Mouse (Mus musculus) intestine, embryonic 15.5 days (tissue): ENCODE data around the gene Cyp46a1. TPM values are rescaled to one million over a fixed set of nuclear protein-coding genes. Genes with fewer than 3 reads are reported as not detected.

Experiments
- ATAC-seq: fragments of 200-750 bp; cut with Nextera tagmentation; 2 replicates; pipeline ENCODE4 v1.8.0; 2017; ENCODE audit warnings: moderate TSS enrichment, moderate library complexity
- H3K27ac ChIP-seq: fragments of 300-500 bp; sonication (generic); 2 replicates; pipeline ENCODE4 v1.5.1; 2015; ENCODE audit warnings: mild to moderate bottlenecking, inconsistent platforms
- H3K27me3 ChIP-seq: fragments of 300-500 bp; sonication (generic); replicated peaks from 2 replicates; pipeline ENCODE4 v1.6.1; 2015; ENCODE audit warnings: inconsistent platforms
- H3K36me3 ChIP-seq: fragments of 300-500 bp; sonication (generic); 2 replicates; pipeline ENCODE4 v1.6.1; 2015; ENCODE audit warnings: inconsistent platforms
- H3K4me1 ChIP-seq: fragments of 300-500 bp; sonication (generic); replicated peaks from 2 replicates; pipeline ENCODE4 v1.6.1; 2015; ENCODE audit warnings: inconsistent platforms
- H3K4me2 ChIP-seq: fragments of 300-500 bp; sonication (generic); replicated peaks from 2 replicates; pipeline ENCODE4 v1.6.1; 2015; ENCODE audit warnings: mild to moderate bottlenecking, inconsistent platforms
- H3K4me3 ChIP-seq: fragments of 300-500 bp; sonication (generic); replicated peaks from 2 replicates; pipeline ENCODE4 v1.5.1; 2015; ENCODE audit warnings: inconsistent platforms
- H3K9ac ChIP-seq: fragments of 300-500 bp; sonication (generic); 2 replicates; pipeline ENCODE4 v1.6.1; 2015; ENCODE audit warnings: inconsistent platforms
- H3K9me3 ChIP-seq: fragments of 300-500 bp; sonication (generic); 2 replicates; pipeline ENCODE4 v1.6.1; 2016; ENCODE audit warnings: inconsistent platforms
- WGBS: fragments of 180-500 bp; shearing (Covaris S2); methylation state at CpG from one replicate; pipeline ENCODE4 v1.1.7; 2015; 5-methylcytosine and 5-hydroxymethylcytosine counted together
- polyA plus RNA-seq: library from polyadenylated mRNA; unstranded; fragments of >200 nt; fragmentation: Nextera tagmentation; extraction: Ambion mirVana; gene quantifications from 2 replicates; pipeline ENCODE4 v1.2.1, GENCODE M21; 2015

The Cyp46a1 gene
- polyA plus RNA-seq, 1 experiment from 2014 or later, result 5.4 TPM

GRCm38 (mm10) chr12:108394534-108395284, 60.5 kb downstream of the Cyp46a1 start:
- Histone ChIP-seq H3K27me3 (no peaks in the 10 kb centered on the region), H3K4me2 (no peak overlapping the region), H3K36me3 (no peaks in the 10 kb centered on the region), H3K4me3 (no peak overlapping the region), H3K9me3 (no peaks in the 10 kb centered on the region), H3K27ac (no peak overlapping the region), H3K9ac (no peak overlapping the region), H3K4me1 (peaks cover 17% of the 10 kb centered on the region)
- ATAC-seq, result no peak
- WGBS, result 89% methylated on average over 17 of the region's 17 CpGs

- H3K36me3 ChIP-seq, result no peaks in the 10 kb centered on the region
- peaks cover 17% of the 10 kb centered on the region for H3K4me1 ChIP-seq
- no peak overlapping the region for H3K9ac ChIP-seq
- no peak overlapping the region for H3K27ac ChIP-seq
- H3K4me2 ChIP-seq, result no peak overlapping the region
- H3K27me3 ChIP-seq, result no peaks in the 10 kb centered on the region
- H3K4me3 ChIP-seq, result no peak overlapping the region
- 74% methylated on average over 6 of the region's 6 CpGs for WGBS
- no peak for ATAC-seq
- no peaks in the 10 kb centered on the region for H3K9me3 ChIP-seq
These were observed 61.1 kb downstream of the Cyp46a1 start for GRCm38 (mm10) chr12:108395285-108395660.

GRCm38 (mm10) chr12:108396081-108396947, 62.1 kb downstream of the Cyp46a1 start:
- Histone ChIP-seq H3K4me3 (no peak overlapping the region), H3K27me3 (no peaks in the 10 kb centered on the region), H3K9me3 (no peaks in the 10 kb centered on the region), H3K4me2 (no peak overlapping the region), H3K4me1 (peaks cover 17% of the 10 kb centered on the region), H3K27ac (no peak overlapping the region), H3K36me3 (no peaks in the 10 kb centered on the region), H3K9ac (no peak overlapping the region)
- no peak for ATAC-seq
- 84% methylated on average over 11 of the region's 11 CpGs for WGBS

- ATAC-seq, result no peak
- H3K4me2 ChIP-seq, result no peak overlapping the region
- H3K27me3 ChIP-seq, result no peaks in the 10 kb centered on the region
- 81% methylated on average over 7 of the region's 7 CpGs for WGBS
- peaks cover under 1% of the 10 kb centered on the region; the same call in 1 of the 2 replicates for H3K4me1 ChIP-seq
- H3K27ac ChIP-seq, result no peak overlapping the region
- no peaks in the 10 kb centered on the region for H3K9me3 ChIP-seq
- no peak overlapping the region for H3K9ac ChIP-seq
- no peak overlapping the region for H3K4me3 ChIP-seq
- H3K36me3 ChIP-seq, result no peaks in the 10 kb centered on the region
These were observed 64.5 kb downstream of the Cyp46a1 start for GRCm38 (mm10) chr12:108398681-108399080.

GRCm38 (mm10) chr12:108399191-108399590, 65.0 kb downstream of the Cyp46a1 start:
- ATAC-seq, result no peak
- WGBS, result 84% methylated on average over 8 of the region's 8 CpGs
- H3K9ac ChIP-seq, result no peak overlapping the region

GRCm38 (mm10) chr12:108400951-108401350, 66.8 kb downstream of the Cyp46a1 start:
- 0 out of 2 replicates have a peak, but pooled peaks cover 5% of the 10 kb centered on the region for H3K4me1 ChIP-seq
- H3K27me3 ChIP-seq, result no peaks in the 10 kb centered on the region
- ATAC-seq, result no peak
- no peak overlapping the region for H3K4me3 ChIP-seq
- no peaks in the 10 kb centered on the region for H3K36me3 ChIP-seq
- no peak overlapping the region for H3K27ac ChIP-seq
- H3K4me2 ChIP-seq, result no peak overlapping the region
- 73% methylated on average over 8 of the region's 8 CpGs for WGBS
- no peaks in the 10 kb centered on the region for H3K9me3 ChIP-seq
- no peak overlapping the region for H3K9ac ChIP-seq

More at GRCm38 (mm10) chr12:108399191-108399590, 65.0 kb downstream of the Cyp46a1 start:
- Histone ChIP-seq H3K4me2 (no peak overlapping the region), H3K4me1 (no peaks in the 10 kb centered on the region), H3K4me3 (no peak overlapping the region), H3K9me3 (no peaks in the 10 kb centered on the region), H3K27me3 (no peaks in the 10 kb centered on the region), H3K27ac (no peak overlapping the region), H3K36me3 (no peaks in the 10 kb centered on the region)

GRCm38 (mm10) chr12:108403957-108404356, 69.8 kb downstream of the Cyp46a1 start:
- Histone ChIP-seq H3K27ac (peak overlapping the region; percentile 64), H3K4me1 (peaks cover 5% of the 10 kb centered on the region; the same call in 1 of the 2 replicates), H3K9me3 (no peaks in the 10 kb centered on the region), H3K36me3 (no peaks in the 10 kb centered on the region), H3K9ac (no peak overlapping the region), H3K4me3 (no peak overlapping the region), H3K27me3 (no peaks in the 10 kb centered on the region), H3K4me2 (no peak overlapping the region)
- peak; percentile 75 for ATAC-seq
- 20% methylated on average over 6 of the region's 6 CpGs for WGBS

- Histone ChIP-seq H3K4me1 (peaks cover 5% of the 10 kb centered on the region; the same call in 1 of the 2 replicates), H3K9me3 (no peaks in the 10 kb centered on the region), H3K4me3 (no peak overlapping the region), H3K4me2 (no peak overlapping the region), H3K27me3 (no peaks in the 10 kb centered on the region), H3K9ac (no peak overlapping the region), H3K36me3 (no peaks in the 10 kb centered on the region), H3K27ac (no peak overlapping the region)
- 73% methylated on average over 5 of the region's 5 CpGs for WGBS
- ATAC-seq, result no peak
These were observed 74.9 kb downstream of the Cyp46a1 start for GRCm38 (mm10) chr12:108409100-108409499.

- 56% methylated on average over 14 of the region's 14 CpGs for WGBS
- no peaks in the 10 kb centered on the region; the same call in 1 of the 2 replicates for H3K4me1 ChIP-seq
- no peaks in the 10 kb centered on the region for H3K27me3 ChIP-seq
- no peaks in the 10 kb centered on the region for H3K36me3 ChIP-seq
- ATAC-seq, result no peak
- H3K4me2 ChIP-seq, result no peak overlapping the region
- no peak overlapping the region for H3K27ac ChIP-seq
- no peaks in the 10 kb centered on the region for H3K9me3 ChIP-seq
- no peak overlapping the region for H3K9ac ChIP-seq
- no peak overlapping the region for H3K4me3 ChIP-seq
These were observed 76.4 kb downstream of the Cyp46a1 start for GRCm38 (mm10) chr12:108410416-108411208.

Other genes with a start within 250 kb of the Cyp46a1 start
- 91.7 and 97.9 TPM in 2 replicates for gene Setd3, start 155.1 kb upstream of the Cyp46a1 start, polyA plus RNA-seq
- gene Ccnk, start 154.8 kb upstream of the Cyp46a1 start, polyA plus RNA-seq, result 2.8 and 3.8 TPM in 2 replicates
- 8.7 and 9.3 TPM in 2 replicates for gene Ccdc85c, start 59.0 kb upstream of the Cyp46a1 start, polyA plus RNA-seq
- gene Hhipl1, start 28.1 kb upstream of the Cyp46a1 start, polyA plus RNA-seq, result 0.55 and 0.69 TPM in 2 replicates
- 63.7 and 67.0 TPM in 2 replicates for gene Eml1, start 36.6 kb downstream of the Cyp46a1 start, polyA plus RNA-seq
- 43.8 and 45.7 TPM in 2 replicates for gene Evl, start 220.3 kb downstream of the Cyp46a1 start, polyA plus RNA-seq